Mouse (Mus musculus): ENCODE measurements around the gene Arnt2.
A peak's percentile ranks its signal among the peaks of the same experiment; 100 is the strongest.

The Arnt2 gene

DNA sequence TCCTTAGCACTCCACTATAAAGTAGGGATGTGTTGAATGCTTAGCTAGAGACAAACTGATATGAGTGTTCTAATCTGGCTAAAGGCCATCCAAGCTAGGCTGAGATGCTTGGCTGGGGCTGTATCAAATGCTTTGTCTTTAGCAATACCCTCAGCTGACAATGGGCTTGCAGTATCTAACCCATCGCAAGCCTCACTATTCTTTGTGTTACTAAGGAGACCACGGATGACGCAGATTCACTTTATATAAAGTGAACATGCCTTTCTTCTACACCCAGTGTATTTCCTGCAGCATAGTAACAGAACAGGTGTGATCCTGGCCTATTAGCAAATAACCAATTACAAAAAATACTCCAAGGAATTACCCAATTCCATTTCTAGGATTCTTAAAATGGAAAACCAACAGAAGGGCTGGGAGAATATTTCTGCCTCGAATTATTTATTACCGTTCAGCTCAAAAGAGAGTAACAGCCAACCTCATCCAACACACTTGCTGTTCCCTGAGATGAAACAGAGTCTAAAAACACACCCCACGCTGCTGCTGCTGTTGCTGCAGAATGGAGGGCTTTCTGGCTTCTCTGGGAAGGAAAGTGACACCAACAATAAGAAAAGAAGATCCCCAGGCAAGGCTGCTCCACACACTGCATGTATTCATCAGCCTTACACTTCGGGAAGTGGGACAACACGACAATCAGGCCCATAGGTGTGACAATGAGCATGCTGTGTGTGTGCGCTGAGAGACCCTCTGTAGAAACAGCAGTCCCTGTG is 61.6 kb downstream of the Arnt2 start:
- DNase-seq (ENCODE audit: low read depth, low spot score): no peak

DNA sequence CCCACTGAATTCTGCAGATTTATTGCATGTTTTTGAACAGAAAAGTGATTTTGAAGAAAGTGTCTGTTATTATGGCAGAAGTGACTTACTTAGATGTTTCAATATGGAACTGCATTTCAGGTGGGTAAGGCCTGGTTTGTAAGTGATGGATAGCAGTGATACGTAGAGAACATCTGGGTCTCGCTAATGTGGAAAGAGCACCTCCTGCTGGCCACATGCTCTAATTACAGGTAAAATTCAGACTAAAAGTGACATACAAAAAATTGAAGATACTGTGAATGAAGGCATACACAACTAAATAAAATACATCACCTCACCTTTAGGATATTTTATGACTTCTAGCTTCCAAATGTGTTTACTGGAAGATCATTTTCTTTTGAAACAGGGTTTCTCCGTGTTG is 66.8 kb downstream of the Arnt2 start:
- DNase-seq (ENCODE audit: low read depth, low spot score): peak; percentile 45

DNA sequence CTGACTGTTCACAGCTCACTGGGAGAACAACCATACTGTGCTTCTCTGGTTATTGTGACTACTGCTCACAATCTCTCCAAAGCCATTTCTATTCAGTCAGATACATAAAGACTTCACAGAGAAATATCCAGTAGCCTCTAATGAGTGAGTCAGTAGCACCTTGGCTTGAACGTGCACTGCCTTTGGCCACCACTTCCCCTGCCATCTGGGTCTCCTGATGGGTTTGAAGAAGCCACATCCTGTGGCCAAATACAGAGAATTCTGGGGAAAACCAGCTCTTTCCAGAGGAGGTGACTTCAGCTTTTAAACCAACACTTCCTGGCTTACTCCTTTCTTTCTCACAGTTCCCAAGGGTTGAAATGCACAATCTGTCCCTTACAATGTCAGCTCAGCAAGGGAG is 69.0 kb downstream of the Arnt2 start:
- DNase-seq (ENCODE audit: low read depth, low spot score): peak; percentile 30

DNA sequence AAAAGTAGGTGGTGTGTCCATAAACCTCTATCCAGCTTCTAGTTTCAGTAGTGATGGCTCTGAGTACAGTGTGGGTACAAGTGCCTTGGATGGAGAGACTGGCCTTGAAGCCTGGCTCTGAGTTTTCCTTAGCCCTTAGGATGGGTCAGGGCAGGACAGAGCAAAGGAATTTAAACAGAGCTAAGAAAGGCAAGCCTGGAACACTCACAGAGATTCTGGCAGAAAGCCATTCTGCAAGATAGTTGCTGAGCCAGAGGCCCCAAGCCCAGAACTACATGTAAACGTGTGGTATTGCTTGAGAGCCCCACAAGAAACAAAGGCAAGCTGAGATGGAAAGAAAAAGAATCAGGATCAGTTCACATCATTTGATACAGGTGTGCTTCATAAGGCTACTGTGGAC is 70.8 kb downstream of the Arnt2 start:
- no peak for DNase-seq (ENCODE audit: low read depth, low spot score)

DNA sequence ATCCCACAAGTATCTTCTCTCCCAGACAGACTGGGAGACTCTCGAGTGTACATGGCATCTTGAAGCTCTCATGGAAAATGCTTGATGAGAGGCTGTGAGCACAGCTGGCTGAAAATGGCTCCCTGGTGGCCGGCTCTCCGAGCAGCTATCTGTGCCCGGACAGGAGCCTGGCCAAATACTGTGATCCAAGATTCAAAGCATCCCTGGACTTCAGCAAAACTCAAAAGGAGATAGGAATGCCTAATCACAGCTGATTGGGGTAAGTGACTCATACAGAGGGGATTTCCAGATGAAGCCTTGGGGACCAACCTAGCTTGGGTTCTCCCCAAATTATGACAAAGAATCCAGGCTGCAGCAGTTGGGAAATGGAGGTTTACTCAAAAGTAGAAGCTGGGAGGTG is 72.2 kb downstream of the Arnt2 start:
- peak; percentile 89 for DNase-seq (ENCODE audit: low read depth, low spot score)

DNA sequence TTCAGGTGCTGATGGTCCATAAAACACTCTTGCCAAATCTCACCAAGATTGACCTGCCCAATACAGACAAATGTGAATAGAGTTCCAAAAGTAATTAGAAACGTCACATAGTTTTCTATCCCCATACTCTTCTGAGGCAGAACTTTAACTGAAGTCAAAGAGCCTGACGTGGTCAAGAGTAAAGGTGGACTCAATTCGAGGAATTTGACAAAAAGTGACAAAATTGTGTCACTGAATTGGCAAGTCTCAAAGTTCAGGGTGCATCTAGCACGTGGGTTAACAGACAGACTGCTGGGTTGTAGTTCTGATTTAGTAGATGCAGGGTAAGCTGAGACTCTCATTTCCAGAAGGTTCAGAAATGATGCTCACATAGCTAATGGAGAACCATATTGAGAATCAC is 73.1 kb downstream of the Arnt2 start:
- no peak for DNase-seq (ENCODE audit: low read depth, low spot score)

DNA sequence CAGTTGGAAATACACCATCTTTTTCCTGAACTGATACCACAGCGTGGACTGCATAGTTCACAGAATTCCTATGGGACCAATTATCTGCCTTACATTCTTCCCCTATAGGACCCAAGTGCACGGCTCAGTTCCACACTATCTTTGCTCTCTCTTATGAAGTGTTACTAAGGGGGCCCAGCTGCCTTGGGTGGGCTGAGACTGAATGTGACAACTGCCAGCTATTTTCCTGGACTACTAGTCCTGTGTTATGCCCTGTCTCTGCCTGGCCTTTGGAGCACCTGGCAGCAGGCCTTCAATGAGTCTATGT is 73.4 kb downstream of the Arnt2 start:
- no peak for DNase-seq (ENCODE audit: low read depth, low spot score)

DNA sequence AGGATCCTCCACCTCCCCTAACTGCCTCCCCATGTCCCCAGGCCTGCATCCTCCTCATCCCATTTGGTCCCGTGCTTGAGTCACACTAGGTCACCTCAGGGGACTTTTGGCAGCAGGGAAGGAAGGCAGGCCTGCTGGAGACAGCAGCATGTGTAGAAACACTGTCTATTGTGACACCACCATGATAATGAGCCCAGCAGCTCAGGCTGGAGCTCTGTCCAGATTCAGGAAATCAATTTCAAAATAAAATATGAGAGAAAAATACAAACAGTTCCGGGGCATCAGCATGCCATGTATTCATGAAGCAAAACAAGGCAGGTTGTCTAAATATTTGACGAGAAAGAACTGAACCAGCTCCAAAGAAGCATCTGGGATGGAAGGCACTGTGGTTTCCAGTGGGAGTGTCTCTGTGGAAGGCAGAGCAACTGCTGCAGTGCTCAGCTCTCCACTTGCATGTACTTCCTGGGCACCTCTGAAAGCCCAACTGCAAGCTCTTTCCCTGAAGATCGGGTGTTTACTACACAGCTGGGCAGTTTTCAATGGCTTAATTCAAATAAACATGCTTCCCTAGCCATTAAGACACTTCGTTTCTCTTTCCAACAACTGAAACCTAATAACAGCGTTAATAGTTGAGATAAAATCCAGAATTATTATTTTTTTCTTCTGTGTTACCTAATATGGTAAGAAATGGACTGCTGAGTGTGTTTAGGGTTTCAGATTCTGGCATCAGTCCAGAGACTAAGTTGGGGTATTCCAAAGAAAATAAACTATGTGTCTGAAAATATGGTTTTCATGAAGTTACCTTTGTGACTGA is 74.0 kb downstream of the Arnt2 start:
- peak; percentile 67 for DNase-seq (ENCODE audit: low read depth, low spot score)

DNA sequence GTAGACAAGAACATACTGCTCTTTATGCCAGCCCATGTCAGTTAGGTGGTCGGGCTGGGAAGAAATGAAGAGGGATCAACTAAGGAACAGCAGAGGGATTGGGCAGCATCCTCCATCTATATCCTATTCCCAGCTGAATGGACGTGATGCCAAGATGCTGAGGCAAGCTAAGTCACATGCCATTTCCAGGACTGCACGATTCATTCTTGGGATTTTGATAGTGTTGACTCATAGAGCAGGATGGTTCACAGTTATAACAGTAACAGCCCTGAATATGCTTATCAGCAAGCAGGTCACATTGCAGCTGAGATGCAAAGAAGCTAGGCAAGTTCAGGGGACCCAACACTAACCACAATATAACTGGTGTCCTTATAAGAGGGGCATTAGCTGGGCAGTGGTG is 76.0 kb downstream of the Arnt2 start:
- peak; percentile 83 for DNase-seq (ENCODE audit: low read depth, low spot score)

DNA sequence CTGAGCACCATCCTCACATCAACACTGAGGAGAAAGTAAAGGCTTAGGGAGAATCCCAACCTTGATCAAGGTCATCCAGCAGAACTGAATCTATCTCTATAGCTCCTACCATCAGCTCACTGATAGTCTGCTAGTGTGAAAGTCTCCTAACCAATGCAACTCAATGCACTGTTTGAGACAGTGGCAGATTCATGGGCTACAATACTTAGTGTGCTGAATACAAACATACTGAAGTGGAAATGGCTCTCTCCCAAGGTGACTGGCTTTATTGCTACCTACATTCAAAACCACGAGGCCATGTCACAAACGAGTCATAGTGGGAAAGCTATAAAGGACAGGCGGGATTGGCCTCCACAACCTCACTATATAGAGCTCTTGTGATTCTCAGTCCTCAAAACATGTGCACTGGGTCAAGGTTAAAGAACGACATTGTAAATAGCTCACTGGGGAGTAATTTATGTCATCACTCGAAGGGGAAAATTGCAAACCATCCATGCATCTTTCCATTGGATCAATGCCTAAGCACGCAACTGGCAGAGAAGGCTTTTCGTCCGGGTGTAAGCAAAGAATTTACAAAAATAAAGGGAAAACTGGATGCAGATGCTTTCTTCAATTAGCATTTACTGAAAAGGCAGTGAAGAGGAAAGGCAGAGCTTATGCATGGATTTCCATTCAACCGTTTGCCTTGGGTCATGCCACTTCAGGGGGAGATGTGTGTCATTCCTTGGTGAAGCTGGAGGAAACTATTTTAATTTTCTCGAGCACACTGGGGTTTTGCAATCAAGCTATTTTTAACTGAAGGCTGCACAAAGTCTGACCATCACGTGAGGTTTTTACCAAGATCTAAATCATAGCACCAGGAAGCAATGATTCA is 77.4 kb downstream of the Arnt2 start:
- peak; percentile 76 for DNase-seq (ENCODE audit: low read depth, low spot score)

DNA sequence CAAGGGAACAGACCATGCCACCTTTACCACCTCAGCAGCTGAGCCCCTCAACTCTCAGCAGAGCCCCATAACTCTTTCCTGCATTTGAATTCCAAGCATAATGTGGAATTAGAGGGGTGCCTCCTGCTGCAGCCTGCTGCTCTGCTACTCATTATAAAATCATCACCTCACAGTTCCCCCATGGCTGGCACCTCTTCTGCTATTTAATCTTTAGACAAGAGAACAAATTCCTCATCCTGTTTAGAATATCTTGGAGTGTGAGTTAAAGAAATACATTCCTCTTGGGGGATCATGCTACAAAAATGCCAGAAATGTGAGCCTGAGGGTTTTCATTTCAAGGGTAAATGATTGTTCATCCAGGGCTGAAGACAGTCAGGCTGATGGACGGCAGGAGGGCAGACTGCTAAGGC is 80.8 kb downstream of the Arnt2 start:
- peak; percentile 86 for DNase-seq (ENCODE audit: low read depth, low spot score)

DNA sequence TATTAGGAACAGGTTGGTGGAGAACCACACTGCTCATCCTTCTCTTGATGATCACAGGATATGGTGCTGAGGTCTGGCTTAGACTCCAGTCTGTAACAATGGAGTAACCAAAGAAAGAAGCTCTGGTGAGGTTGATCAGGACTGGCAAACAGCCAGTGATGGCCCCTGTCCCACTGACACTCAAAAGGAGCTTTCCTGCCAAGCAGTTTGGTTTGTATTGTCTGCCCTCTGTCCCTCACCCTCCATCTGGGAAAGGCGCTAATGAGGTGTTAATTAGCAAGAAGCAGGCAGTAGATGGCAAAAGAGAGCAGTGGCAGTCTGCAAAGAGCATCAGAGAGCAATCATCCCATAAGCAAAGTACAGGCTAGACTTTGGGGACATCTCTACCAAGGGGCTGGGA is 81.2 kb downstream of the Arnt2 start:
- DNase-seq (ENCODE audit: low read depth, low spot score): no peak

DNA sequence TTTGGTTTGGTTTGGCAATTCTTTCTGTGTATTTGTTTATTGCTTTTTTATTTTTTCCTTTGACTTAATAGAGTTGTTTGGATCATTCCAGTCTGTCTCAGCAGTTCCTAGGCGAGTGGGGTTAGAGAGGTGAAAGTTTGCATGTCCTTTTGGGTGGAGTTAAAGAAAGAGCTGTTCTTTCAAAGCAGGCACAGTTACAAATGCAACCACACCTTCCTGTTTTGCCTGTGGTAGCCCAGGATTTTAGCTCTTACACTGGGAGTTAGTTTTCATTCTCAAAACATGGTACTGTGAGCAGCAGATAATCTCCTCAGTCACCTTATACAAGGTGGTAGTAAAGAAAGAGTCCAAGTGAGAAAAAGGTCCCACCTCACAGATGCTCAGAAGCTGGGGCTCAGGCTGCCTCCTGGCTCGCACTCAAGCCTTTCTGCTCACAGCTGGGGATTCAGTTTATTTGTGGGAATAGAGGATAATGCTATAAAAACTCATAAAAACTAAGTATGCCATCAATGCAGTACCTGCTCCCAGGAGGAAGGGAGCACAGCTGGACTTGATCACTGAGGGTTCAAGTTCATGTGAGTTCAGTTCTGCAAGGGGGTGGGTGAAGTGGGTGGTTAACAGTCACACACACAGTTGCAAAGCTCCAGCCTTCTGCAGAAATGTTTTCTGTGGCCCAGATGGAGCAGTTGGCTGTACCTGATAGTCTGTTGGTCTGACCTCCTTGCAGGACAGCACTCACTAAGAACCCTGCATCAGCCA is 84.2 kb downstream of the Arnt2 start:
- no peak for DNase-seq (ENCODE audit: low read depth, low spot score)

DNA sequence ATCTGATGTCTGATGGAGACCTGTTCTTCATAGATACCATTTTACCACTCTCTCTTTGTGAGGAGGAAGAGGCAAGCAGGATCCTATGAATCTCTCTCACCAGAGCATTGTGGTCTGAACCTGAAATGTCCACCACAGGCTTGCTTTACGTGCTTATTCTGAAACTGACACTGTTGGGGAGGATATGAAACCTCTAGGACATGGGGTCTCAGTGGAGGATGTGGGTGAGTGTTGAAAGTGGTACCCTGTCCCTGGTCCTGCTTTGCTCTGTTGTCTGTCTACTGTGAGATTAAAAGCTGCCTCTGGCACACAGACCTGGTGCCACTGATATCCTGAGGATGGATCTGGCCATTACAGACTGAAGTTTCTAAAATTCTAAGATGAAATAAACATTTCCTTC is 88.4 kb downstream of the Arnt2 start:
- no peak for DNase-seq (ENCODE audit: low read depth, low spot score)

DNA sequence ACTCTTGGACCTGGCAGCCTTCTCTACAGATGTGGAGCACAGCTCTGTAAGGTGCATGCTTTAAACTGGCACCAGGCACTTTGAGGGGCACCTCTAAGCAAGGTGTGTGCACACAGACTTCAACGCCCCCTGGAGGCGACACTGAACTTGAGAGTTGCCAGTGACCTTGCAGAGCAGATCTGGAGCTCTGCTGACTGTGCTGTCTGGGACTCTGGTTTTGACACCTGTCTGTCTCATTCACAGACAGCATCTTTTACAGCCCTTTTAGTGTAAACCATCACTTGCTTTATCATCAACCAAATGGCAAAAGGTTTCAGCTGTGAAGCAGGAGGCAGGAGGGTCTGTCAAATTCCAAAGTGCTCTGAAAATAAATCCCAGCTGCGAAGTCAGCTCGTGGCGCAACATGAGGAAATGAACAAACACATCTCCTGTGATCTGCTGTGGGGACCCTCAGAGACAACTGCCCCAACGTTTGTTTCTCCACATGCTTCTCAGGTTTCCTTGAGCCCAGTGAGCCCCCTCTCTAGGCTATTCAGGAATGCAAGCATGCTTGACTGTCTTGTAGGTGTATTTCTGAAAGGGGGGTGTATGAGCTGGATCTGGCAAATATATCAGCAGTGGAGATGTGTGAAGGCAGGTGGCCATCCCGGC is 94.5 kb downstream of the Arnt2 start:
- no peak for DNase-seq (ENCODE audit: low read depth, low spot score)

DNA sequence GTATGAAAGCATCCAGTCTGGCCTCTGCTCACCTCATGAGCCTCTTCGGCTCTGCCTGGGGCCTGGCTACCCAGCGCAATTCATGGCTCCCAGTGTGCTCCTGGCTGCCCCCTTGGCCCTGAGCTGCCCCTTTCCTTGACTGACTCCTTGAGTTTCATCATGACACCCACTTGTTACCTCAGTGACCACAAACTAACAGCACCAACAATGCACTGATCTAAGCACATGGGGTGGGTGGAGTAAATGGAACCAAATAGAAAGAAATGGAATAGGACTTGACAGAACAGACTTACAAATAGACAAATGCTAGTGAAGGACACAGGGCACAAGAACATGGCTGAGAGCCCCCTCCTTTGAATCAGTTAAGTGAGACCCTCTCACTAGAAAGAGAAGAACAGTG is 95.2 kb downstream of the Arnt2 start:
- no peak for DNase-seq (ENCODE audit: low read depth, low spot score)

DNA sequence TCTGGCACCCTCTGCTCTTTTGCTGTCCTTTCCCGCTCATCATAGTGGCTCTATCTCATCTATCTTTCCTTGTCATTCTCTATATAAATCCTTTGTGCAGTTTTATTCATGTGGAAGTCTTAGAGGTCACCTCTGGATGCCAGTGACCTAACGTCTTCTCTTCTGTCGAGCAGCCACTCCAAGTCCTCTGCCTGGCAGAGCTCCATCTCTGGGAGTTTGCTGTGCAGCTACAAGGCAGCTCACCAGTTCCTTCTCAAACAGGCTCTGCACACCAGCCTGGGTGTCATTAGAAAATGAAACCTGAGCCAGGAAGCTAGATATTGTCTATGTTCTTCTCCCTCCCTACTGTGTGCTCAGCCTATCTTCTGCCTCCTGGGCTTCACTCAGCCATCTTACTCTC is 98.4 kb downstream of the Arnt2 start:
- DNase-seq (ENCODE audit: low read depth, low spot score): no peak

DNA sequence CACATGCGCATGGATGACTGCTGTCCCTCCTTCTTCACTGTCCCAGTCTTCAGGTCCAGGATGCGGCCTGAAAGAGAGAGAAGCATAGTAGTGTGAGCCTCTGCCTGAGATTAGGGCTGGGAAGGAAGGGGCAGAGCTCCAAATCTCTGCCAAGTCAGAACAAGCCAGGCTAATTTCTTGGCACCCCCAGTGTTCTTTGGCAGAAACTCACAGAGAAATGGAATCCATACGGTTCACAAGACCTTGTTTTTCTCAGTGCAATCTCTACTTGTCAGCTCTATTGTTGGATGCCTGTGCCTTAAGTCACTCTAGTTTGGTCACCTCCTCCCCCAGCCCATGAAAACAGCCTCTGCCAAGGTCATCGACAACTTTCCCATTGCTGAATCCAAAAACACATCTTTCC is 99.1 kb downstream of the Arnt2 start:
- peak; percentile 70 for DNase-seq (ENCODE audit: low read depth, low spot score)

DNA sequence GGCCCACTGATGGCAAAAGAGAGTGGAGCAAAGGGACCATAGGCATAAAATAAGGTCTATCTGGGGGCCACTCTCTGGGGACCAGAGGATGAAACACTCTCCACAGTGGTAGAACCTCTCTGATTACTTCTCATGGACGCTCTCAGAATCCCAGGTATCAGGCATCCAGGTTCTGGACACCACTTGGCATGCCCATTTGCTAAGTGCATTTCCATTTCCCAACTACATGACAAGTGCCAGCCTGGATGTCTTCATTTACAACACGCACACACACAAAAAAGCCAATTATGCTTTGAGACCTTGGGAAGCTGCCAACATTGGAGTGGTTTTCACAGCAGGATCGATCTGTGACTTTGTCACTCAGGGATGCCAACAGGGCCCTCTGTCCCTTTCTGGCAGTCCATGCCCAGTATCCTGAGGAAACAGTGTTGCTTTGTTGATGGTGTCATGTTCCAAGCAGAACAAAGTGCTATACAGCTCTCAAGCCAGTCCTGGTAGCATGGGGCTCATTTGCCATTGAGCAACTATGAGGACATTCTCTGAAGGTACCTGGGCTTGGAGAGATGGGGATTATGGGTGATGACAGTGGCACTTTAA is 102.5 kb downstream of the Arnt2 start:
- no peak for DNase-seq (ENCODE audit: low read depth, low spot score)

DNA sequence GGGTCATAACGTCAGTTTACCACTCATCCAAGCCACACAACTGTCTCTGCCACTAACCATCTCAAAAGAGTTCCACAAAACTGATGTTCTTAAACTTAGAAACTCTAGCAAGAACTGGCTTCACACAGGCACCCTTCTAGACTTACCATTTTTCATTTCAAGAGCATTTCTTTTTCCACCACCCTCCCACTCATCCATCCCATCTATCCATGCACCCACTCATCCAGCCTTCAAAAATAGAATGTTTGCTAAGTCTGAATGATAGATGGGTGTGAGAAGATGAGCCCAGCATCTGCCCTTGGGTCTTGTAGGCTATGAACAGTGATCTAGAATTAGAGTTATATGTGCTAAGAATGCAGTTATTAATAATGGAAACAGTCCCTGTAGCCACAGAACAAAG is 109.7 kb downstream of the Arnt2 start:
- no peak for DNase-seq (ENCODE audit: low read depth, low spot score)

DNA sequence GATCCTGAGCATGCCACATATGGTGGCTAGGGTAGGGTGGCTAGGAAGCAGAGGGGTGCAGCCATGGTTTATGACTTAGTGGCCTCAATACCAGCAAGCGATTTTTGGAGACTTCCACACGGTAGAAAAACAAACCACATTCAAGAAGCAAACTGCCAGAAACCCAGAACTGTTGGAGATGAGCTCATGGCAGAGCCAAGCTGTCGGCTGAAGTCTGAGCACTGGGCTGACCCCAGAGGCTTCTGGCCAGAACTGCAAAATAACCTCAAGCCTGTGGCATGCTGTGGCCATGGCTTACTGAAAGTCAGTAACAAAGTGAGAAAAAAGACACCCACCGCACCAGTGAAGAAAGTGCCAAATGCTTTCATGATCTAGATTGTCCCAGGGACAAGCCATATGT is 110.4 kb downstream of the Arnt2 start:
- DNase-seq (ENCODE audit: low read depth, low spot score): peak; percentile 18
